Mouse (Mus musculus): ENCODE data around the gene Myo15. TPM values are rescaled to one million over a fixed set of nuclear protein-coding genes. Genes with fewer than 3 reads are reported as not detected.
"Not testable (repeated sequence)": the region's sequence is repeated elsewhere in the genome, so short reads cannot be mapped to it uniquely, and the experiment has no call there.

The Myo15 gene
- 0.07 TPM in 1 of 2 replicates, not detected in the other for total RNA-seq (2015)
- 0.07 and 0.69 TPM in 2 replicates for total RNA-seq (2017)

- no peak for ATAC-seq (ENCODE audit: poor library complexity, severe bottlenecking)
These were observed at the start of gene Myo15 for GRCm38 (mm10) chr11:60469039-60469438. Myo15 (plus strand) TSS chr11:60469339.

- ATAC-seq (ENCODE audit: poor library complexity, severe bottlenecking): no peak
These were observed 47.0 kb upstream of the Myo15 start for GRCm38 (mm10) chr11:60422046-60422668.

- ATAC-seq (ENCODE audit: poor library complexity, severe bottlenecking): no peak
These were observed 46.1 kb upstream of the Myo15 start for GRCm38 (mm10) chr11:60423006-60423405.

- ATAC-seq (ENCODE audit: poor library complexity, severe bottlenecking): no peak
These were observed 42.7 kb upstream of the Myo15 start for GRCm38 (mm10) chr11:60426417-60426816.

GRCm38 (mm10) chr11:60427628-60428027, 41.5 kb upstream of the Myo15 start:
- ATAC-seq (ENCODE audit: poor library complexity, severe bottlenecking): no peak

GRCm38 (mm10) chr11:60433501-60433900, 35.6 kb upstream of the Myo15 start:
- ATAC-seq (ENCODE audit: poor library complexity, severe bottlenecking): no peak

GRCm38 (mm10) chr11:60435133-60435532, 34.0 kb upstream of the Myo15 start:
- no peak for ATAC-seq (ENCODE audit: poor library complexity, severe bottlenecking)

GRCm38 (mm10) chr11:60436618-60437017, 32.5 kb upstream of the Myo15 start:
- no peak for ATAC-seq (ENCODE audit: poor library complexity, severe bottlenecking)

GRCm38 (mm10) chr11:60439621-60440020, 29.5 kb upstream of the Myo15 start:
- ATAC-seq (ENCODE audit: poor library complexity, severe bottlenecking): not testable (repeated sequence)

GRCm38 (mm10) chr11:60440176-60440575, 29.0 kb upstream of the Myo15 start:
- no peak for ATAC-seq (ENCODE audit: poor library complexity, severe bottlenecking)

- no peak for ATAC-seq (ENCODE audit: poor library complexity, severe bottlenecking)
These were observed 26.2 kb upstream of the Myo15 start for GRCm38 (mm10) chr11:60442896-60443295.

GRCm38 (mm10) chr11:60444007-60444406, 25.1 kb upstream of the Myo15 start:
- ATAC-seq (ENCODE audit: poor library complexity, severe bottlenecking): no peak

GRCm38 (mm10) chr11:60454080-60454744, 14.9 kb upstream of the Myo15 start, which contains the start of gene Drg2:
Drg2 (plus strand) TSS chr11:60454591.
- peak; percentile 99 for ATAC-seq (ENCODE audit: poor library complexity, severe bottlenecking)

GRCm38 (mm10) chr11:60454745-60455087, 14.4 kb upstream of the Myo15 start:
- peak; percentile 29 for ATAC-seq (ENCODE audit: poor library complexity, severe bottlenecking)

GRCm38 (mm10) chr11:60457973-60458372, 11.2 kb upstream of the Myo15 start:
- no peak for ATAC-seq (ENCODE audit: poor library complexity, severe bottlenecking)

- peak; percentile 47; the same call in 1 of the 2 replicates for ATAC-seq (ENCODE audit: poor library complexity, severe bottlenecking)
These were observed 3.2 kb upstream of the Myo15 start for GRCm38 (mm10) chr11:60465943-60466380.

GRCm38 (mm10) chr11:60470743-60471142, 1.6 kb downstream of the Myo15 start:
- ATAC-seq (ENCODE audit: poor library complexity, severe bottlenecking): no peak

GRCm38 (mm10) chr11:60474534-60474933, 5.4 kb downstream of the Myo15 start:
- no peak for ATAC-seq (ENCODE audit: poor library complexity, severe bottlenecking)

GRCm38 (mm10) chr11:60475668-60476362, 6.7 kb downstream of the Myo15 start:
- no peak for ATAC-seq (ENCODE audit: poor library complexity, severe bottlenecking)

GRCm38 (mm10) chr11:60478121-60478520, 9.0 kb downstream of the Myo15 start:
- ATAC-seq (ENCODE audit: poor library complexity, severe bottlenecking): no peak

- no peak for ATAC-seq (ENCODE audit: poor library complexity, severe bottlenecking)
These were observed 17.1 kb downstream of the Myo15 start for GRCm38 (mm10) chr11:60486267-60486666.

- ATAC-seq (ENCODE audit: poor library complexity, severe bottlenecking): no peak
These were observed 23.6 kb downstream of the Myo15 start for GRCm38 (mm10) chr11:60492726-60493125.

Measured in megakaryocyte, adult 5-6 weeks (primary cell).